Comparison of ENCODE assay signal across 21 mouse cellular contexts in genomic region chr3:100604539-100604938, GRCm38 (mm10).
A peak's percentile ranks its signal among the peaks of the same experiment; 100 is the strongest.
DNase-seq lines count a peak whose midpoint lies in the region; ATAC-seq and TF ChIP-seq lines count a peak whose summit lies in the region.
"Had no signal": no experiment of that assay in that cellular context is flagged by ENCODE, and none has a peak within 500 bp of the region (broad histone marks: within the 10 kb centered on the region; RNA-seq: fewer than 3 reads in every experiment).

No protein-coding gene starts in this region.

- peaks cover 15% of the 10 kb centered on the region for H3K36me3 ChIP-seq in liver, embryonic 12.5 days
- no peaks in the 10 kb centered on the region for H3K36me3 ChIP-seq in lung, postnatal 0 days (ENCODE audit: insufficient read depth, low read length)
- H3K36me3 ChIP-seq in heart, embryonic 12.5 days = peaks cover 15% of the 10 kb centered on the region

- 0 out of 2 replicates have a peak, but pooled peaks have one; percentile 13 for ATAC-seq in liver, embryonic 12.5 days
- ATAC-seq in lung, postnatal 0 days = no peak
- ATAC-seq in heart, embryonic 12.5 days (ENCODE audit: insufficient number of reproducible peaks, low FRiP score) = no peak
- ATAC-seq: liver, postnatal 0 days had no signal

- H3K4me1 ChIP-seq in liver, embryonic 12.5 days = no peaks in the 10 kb centered on the region
- H3K4me1 ChIP-seq in lung, postnatal 0 days (ENCODE audit: insufficient read depth, low read depth, low read length) = no peaks in the 10 kb centered on the region
- H3K4me1 ChIP-seq in heart, embryonic 12.5 days (replicated peaks) = peaks cover 16% of the 10 kb centered on the region
- H3K4me1 ChIP-seq: embryonic facial prominence, embryonic 10.5 days; forebrain, embryonic 12.5 days; hindbrain, embryonic 10.5 days had no signal

- no peak for DNase-seq in liver
- peak; percentile 20 for DNase-seq in urinary bladder, postnatal 14 days (ENCODE audit: low spot score)
- no peak for DNase-seq in urinary bladder, postnatal 25 days (ENCODE audit: low spot score)
- peak; percentile 8 for DNase-seq in lung, postnatal 0 days (ENCODE audit: low spot score)
- DNase-seq in B cell, adult 2 months = no peak
- DNase-seq: adrenal gland, postnatal 36 days; cerebellum, adult 11 months; cerebellum, postnatal 10 days; gastrocnemius, postnatal 10 days; kidney, adult 8-10 months; kidney, postnatal 10 days; liver, postnatal 0 days; thymus, postnatal 25 days had no signal

- H3K4me2 ChIP-seq in liver, embryonic 12.5 days = no peak overlapping the region
- H3K4me2 ChIP-seq in lung, postnatal 0 days (replicated peaks; ENCODE audit: low read depth, low read length) = no peak overlapping the region
- no peak overlapping the region for H3K4me2 ChIP-seq in heart, embryonic 12.5 days
- H3K4me2 ChIP-seq: forebrain, embryonic 12.5 days had no signal

- no peaks in the 10 kb centered on the region for H3K9me3 ChIP-seq in liver, embryonic 12.5 days (replicated peaks)
- no peaks in the 10 kb centered on the region for H3K9me3 ChIP-seq in lung, postnatal 0 days (ENCODE audit: low read length)
- no peaks in the 10 kb centered on the region for H3K9me3 ChIP-seq in heart, embryonic 12.5 days (replicated peaks)
- H3K9me3 ChIP-seq: embryonic facial prominence, embryonic 10.5 days; forebrain, embryonic 12.5 days; heart, embryonic 10.5 days; hindbrain, embryonic 10.5 days; limb, embryonic 10.5 days had no signal

- TF ChIP-seq EP300 in lung, postnatal 0 days (IDR thresholded peaks at IDR 0.05) = no peak

- H3K4me3 ChIP-seq in liver, embryonic 12.5 days = no peak overlapping the region
- no peak overlapping the region for H3K4me3 ChIP-seq in lung, postnatal 0 days (ENCODE audit: low read depth, low read length)
- no peak overlapping the region for H3K4me3 ChIP-seq in heart, embryonic 12.5 days
- H3K4me3 ChIP-seq: embryonic facial prominence, embryonic 10.5 days; forebrain, embryonic 12.5 days; heart, embryonic 10.5 days; hindbrain, embryonic 10.5 days; limb, embryonic 10.5 days had no signal

- no peak overlapping the region for H3K27ac ChIP-seq in liver, embryonic 12.5 days
- H3K27ac ChIP-seq in lung, postnatal 0 days (ENCODE audit: low read length) = no peak overlapping the region
- no peak overlapping the region for H3K27ac ChIP-seq in heart, embryonic 12.5 days (ENCODE audit: poor library complexity, severe bottlenecking)
- H3K27ac ChIP-seq: embryonic facial prominence, embryonic 10.5 days; forebrain, embryonic 12.5 days; heart, embryonic 10.5 days; hindbrain, embryonic 10.5 days; hindbrain, postnatal 0 days; limb, embryonic 10.5 days had no signal

- H3K27me3 ChIP-seq in liver, embryonic 12.5 days (replicated peaks) = no peaks in the 10 kb centered on the region
- H3K27me3 ChIP-seq in lung, postnatal 0 days (replicated peaks; ENCODE audit: insufficient read depth, low read length) = no peaks in the 10 kb centered on the region
- no peaks in the 10 kb centered on the region for H3K27me3 ChIP-seq in heart, embryonic 12.5 days (replicated peaks)
- H3K27me3 ChIP-seq: forebrain, embryonic 12.5 days had no signal

- H3K9ac ChIP-seq in liver, embryonic 12.5 days = no peak overlapping the region
- no peak overlapping the region for H3K9ac ChIP-seq in lung, postnatal 0 days (replicated peaks; ENCODE audit: low read depth)
- no peak overlapping the region for H3K9ac ChIP-seq in heart, embryonic 12.5 days
- H3K9ac ChIP-seq: forebrain, embryonic 12.5 days; liver, postnatal 0 days had no signal

- 72% methylated on average over 2 of the region's 2 CpGs for WGBS in liver, embryonic 12.5 days (ENCODE audit: insufficient replicate concordance)
- 68% methylated on average over 2 of the region's 2 CpGs for WGBS in lung, postnatal 0 days
- WGBS in heart, embryonic 12.5 days = 70% methylated on average over 2 of the region's 2 CpGs

- no peak for TF ChIP-seq CTCF in lung, postnatal 0 days (IDR thresholded peaks at IDR 0.05)

Comparison
In these comparisons a context has a peak if more than half of its experiments do, and no peak if none do; other contexts are left out.
1. DNase-seq: peak in urinary bladder, postnatal 14 days (single experiment) and lung, postnatal 0 days (single experiment); none in liver (single experiment), urinary bladder, postnatal 25 days (single experiment) and B cell, adult 2 months (0 of 2).